Mouse (Mus musculus) testis, adult 2 months (tissue): ENCODE results near the gene Mbd4. TPM values are rescaled to one million over a fixed set of nuclear protein-coding genes. Genes with fewer than 3 reads are reported as not detected.

Experiments used
- H3K27ac ChIP-seq: fragments of 200-500 bp; 2 replicates; pipeline ENCODE4 v1.5.1; 2012; ENCODE audit warnings: low read depth, low read length; ENCODE audit not compliant: control insufficient read depth, insufficient read depth
- H3K27me3 ChIP-seq: fragments of 200-500 bp; 2 replicates; pipeline ENCODE4 v1.6.1; 2012; ENCODE audit warnings: mild to moderate bottlenecking, low read length, moderate library complexity; ENCODE audit not compliant: control insufficient read depth, insufficient read depth
- H3K36me3 ChIP-seq: fragments of 200-500 bp; 2 replicates; pipeline ENCODE4 v1.6.1; 2012; ENCODE audit warnings: mild to moderate bottlenecking, low read length; ENCODE audit not compliant: control insufficient read depth, insufficient read depth
- H3K4me1 ChIP-seq: fragments of 200-500 bp; 2 replicates; pipeline ENCODE4 v1.6.1; 2012; ENCODE audit warnings: low read length; ENCODE audit not compliant: control insufficient read depth, insufficient read depth
- H3K4me3 ChIP-seq: fragments of 200-500 bp; 2 replicates; pipeline ENCODE4 v1.5.1; 2012; ENCODE audit warnings: low read depth, mild to moderate bottlenecking, low read length, moderate library complexity, mixed read lengths; ENCODE audit not compliant: control insufficient read depth
- CTCF ChIP-seq: fragments of 200-500 bp; IDR thresholded peaks from 2 replicates; pipeline ENCODE4 v1.5.1; 2012; ENCODE audit warnings: low read depth, mild to moderate bottlenecking, inconsistent platforms, low read length, moderate library complexity; ENCODE audit not compliant: control insufficient read depth, insufficient read depth, insufficient replicate concordance
- POLR2A ChIP-seq: fragments of 200-500 bp; IDR thresholded peaks from 2 replicates; pipeline ENCODE4 v1.6.1; 2012; ENCODE audit warnings: low read depth, mild to moderate bottlenecking, inconsistent platforms, low read length, moderate library complexity; ENCODE audit not compliant: control insufficient read depth
- polyA plus RNA-seq: library from polyadenylated mRNA; depleted of rRNA; stranded (reverse); fragments of >200 nt; gene quantifications from 2 replicates; pipeline ENCODE4 v1.2.3, GENCODE M21; 2012; rRNA removed

Gene Mbd4
- polyA plus RNA-seq, 1 experiment, result 7.6 TPM

DNA sequence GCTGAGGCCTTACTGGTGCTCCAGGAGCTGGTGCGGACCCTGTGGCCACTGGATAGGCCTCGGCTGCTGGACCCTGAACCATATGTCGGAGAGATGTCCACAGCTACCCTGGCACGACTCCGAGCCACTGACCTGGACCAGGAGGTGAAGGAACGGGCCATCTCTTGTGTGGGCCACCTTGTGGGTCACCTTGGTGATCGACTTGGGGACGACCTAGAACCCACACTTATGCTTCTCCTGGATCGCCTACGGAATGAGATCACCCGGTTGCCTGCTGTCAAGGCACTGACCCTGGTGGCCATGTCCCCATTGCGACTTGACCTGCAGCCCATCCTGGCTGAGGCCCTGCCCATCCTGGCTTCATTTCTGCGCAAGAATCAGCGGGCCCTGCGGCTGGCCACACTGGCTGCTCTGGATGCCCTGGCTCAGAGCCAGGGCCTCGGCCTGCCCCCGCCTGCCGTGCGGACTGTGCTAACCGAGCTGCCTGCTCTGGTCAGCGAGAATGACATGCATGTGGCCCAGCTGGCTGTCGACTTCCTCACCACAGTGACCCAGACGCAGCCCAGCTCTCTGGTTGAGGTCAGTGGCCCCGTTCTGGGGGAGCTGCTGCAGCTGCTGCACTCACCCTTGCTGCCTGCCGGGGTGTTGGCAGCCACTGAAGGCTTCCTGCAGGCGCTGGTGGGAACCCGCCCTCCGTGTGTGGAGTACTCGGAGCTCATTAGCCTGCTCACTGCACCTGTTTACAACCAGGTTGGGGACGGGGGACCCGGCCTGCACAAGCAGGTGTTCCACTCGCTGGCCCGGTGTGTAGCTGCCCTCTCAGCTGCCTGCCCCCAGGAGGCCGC is 61.1 kb downstream of the Mbd4 start:
- H3K27ac ChIP-seq, result no peak overlapping the region
- peaks cover 4% of the 10 kb centered on the region for H3K36me3 ChIP-seq
- TF ChIP-seq POLR2A (no peak), CTCF (no peak)
- H3K27me3 ChIP-seq, result no peaks in the 10 kb centered on the region
- H3K4me1 ChIP-seq, result no peaks in the 10 kb centered on the region
- H3K4me3 ChIP-seq, result no peak overlapping the region

DNA sequence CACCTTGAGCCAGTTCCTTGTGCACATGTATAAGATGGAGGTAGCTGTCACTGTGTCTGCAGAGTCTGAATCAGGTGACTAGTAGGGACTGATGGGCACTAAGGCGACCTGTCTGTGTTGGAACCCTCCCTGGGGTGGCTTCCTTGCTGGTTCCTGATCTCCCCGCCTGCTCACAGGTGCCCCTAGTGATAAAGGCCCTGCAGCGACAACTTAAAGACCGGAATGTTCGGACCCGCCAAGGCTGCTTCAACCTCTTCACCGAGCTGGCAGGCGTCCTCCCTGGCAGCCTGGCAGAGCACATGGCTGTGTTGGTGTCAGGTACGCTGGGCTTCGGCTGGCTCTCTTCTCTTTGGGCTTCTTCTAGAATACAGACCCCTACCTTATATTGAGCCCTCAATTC is 62.2 kb downstream of the Mbd4 start:
- Histone ChIP-seq H3K36me3 (peaks cover 4% of the 10 kb centered on the region), H3K4me3 (no peak overlapping the region), H3K27me3 (no peaks in the 10 kb centered on the region), H3K27ac (no peak overlapping the region), H3K4me1 (no peaks in the 10 kb centered on the region)
- TF ChIP-seq POLR2A (no peak), CTCF (no peak)

Other genes starting within 250 kb of the Mbd4 start
- 40.1 and 44.9 TPM in 2 replicates for gene Raf1, start 176.7 kb downstream of the Mbd4 start, polyA plus RNA-seq
- 0.53 and 0.93 TPM in 2 replicates for gene Tmem40, start 91.0 kb downstream of the Mbd4 start, polyA plus RNA-seq
- 7.2 TPM in 2 replicates for gene Cand2, start 78.8 kb downstream of the Mbd4 start, polyA plus RNA-seq
- 597 and 654 TPM in 2 replicates for gene Rpl32, start 44.6 kb downstream of the Mbd4 start, polyA plus RNA-seq
- gene Efcab12, start 15.0 kb downstream of the Mbd4 start, polyA plus RNA-seq, result 26.2 and 27.6 TPM in 2 replicates
- 126 and 128 TPM in 2 replicates for gene Ift122, start 99 bp upstream of the Mbd4 start, polyA plus RNA-seq
- gene Rho, start 78.4 kb upstream of the Mbd4 start, polyA plus RNA-seq, result 4.8 and 5.7 TPM in 2 replicates
- not detected in 2 replicates for gene H1foo, start 91.6 kb upstream of the Mbd4 start, polyA plus RNA-seq
- 5.7 and 6.1 TPM in 2 replicates for gene Plxnd1, start 141.6 kb upstream of the Mbd4 start, polyA plus RNA-seq